Mouse (Mus musculus): ENCODE results near the gene Itpk1.

The Itpk1 gene

DNA sequence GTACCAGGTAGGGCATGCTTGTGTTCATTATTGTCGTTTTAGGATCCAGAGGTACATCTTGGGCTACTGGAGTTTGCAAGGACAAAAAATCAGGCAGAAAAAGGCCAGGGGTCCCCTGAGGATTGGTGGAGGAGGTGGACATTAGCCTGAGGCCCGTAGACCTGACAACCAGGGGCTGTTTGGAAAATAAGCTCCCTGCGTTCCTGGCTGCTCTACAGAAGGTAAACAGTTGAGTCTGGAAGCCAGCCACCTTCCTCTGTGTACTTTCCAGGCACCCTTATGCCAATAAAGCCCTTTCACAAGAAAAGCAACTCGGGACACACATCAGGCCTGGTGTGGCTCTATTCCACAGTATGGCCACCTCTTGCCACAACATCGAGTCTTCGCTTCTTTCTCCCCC is 79.0 kb downstream of the Itpk1 start:
- DNase-seq (ENCODE audit: low spot score in 2 of 2): no peak

DNA sequence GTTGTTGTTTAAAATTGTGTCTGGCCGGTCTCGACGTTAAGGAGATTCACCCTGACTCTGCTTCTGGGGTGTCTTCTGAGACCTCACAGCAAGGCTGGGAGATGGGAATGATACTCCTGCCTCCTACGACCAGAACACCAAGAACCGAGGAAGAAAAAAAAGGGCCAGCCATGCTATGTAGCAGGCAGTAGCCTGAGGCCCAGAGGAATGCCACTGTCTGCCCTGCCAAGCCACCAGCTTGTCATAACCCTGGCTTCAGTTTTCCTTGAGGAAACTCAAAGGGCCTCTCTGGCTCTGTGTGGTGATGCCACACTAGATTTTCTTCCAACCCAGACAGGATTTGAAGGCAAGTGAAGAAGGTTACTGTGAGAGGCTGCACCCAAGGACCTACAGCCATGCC is 79.6 kb downstream of the Itpk1 start:
- no peak for DNase-seq (ENCODE audit: low spot score in 2 of 2)

DNA sequence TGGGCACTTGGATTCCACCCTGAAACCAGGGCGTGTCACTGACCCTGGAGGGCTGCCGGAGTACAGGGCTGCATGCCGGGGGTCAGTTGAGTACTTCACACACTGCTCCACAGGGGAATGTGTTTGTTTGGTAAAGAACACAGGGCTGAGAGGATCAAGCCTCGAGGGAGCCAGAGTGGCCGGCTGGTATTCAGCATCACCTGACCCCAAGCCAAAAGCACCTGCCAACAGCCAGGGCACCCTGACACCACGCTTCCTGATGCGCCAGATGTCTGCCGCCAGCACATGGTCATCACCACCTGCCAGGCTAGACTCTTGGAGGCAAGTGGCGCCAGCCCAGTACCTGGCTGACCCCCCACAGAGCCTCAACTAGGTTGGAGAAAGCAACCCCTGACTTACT is 80.9 kb downstream of the Itpk1 start:
- DNase-seq (ENCODE audit: low spot score in 2 of 2): no peak

DNA sequence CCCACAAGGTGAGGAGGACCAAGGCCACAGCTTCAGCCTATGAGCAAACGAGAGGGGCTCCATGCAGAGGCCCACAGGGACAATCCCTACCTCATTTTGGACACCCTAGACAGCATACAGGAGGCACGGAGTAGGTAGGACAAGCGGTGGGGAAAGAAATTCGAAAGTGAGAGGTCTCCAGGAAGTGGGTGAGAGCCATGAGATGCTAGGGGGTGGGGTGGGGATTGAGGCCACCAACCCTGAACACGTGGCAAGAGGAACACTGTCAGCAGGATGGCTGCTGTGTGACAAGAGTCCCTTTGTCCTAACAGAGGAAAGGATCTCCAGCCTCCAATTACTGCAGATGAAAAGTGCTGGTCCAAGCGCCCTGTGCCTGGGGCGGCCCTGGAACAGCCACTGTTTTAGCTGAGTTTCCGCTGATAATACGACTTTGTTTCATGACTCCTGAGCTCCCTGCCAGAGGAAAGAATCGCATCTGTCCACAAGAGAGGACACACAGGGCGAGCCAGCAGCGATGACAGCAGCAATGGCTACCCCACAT is 82.4 kb downstream of the Itpk1 start:
- DNase-seq (ENCODE audit: low spot score in 2 of 2): no peak

DNA sequence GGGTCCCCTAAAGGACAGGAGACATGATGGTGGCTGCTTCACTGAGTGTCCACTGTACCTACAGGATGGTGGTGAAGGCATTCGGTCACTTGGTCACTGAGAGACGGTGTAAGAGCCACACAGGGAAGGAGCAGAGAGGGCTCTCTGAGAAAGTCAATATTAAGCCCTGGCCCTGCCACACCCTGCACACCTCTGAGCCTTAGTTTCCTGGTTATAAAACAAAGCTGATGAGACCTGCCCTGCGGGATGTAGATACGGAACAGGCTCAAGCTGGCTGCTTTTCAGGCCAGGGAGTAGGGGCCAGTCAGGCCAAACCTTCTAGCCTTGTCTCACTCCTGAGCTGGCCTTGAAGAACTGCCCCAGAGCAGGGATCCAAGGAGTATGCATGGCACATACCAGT is 82.9 kb downstream of the Itpk1 start:
- no peak for DNase-seq (ENCODE audit: low spot score in 2 of 2)

DNA sequence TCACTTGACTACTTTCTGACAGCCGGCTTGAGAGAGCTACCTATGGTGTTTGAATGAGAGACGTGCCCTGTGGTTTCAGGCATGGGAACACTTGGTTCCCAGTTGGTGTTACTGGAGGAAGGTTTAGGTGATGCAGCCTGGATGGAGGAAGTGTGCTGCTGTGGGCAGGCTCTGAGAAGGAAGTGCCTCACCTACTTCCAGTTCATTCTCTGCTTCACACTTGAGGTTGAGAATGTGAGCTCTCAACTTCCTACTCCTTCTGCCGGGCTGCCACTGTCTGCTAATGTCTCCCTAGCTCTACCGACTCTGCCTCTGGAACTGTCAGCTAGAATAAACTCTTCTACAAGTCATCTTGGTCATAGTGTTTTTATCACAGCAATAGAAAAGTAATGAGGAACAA is 83.5 kb downstream of the Itpk1 start:
- no peak for DNase-seq (ENCODE audit: low spot score in 2 of 2)

DNA sequence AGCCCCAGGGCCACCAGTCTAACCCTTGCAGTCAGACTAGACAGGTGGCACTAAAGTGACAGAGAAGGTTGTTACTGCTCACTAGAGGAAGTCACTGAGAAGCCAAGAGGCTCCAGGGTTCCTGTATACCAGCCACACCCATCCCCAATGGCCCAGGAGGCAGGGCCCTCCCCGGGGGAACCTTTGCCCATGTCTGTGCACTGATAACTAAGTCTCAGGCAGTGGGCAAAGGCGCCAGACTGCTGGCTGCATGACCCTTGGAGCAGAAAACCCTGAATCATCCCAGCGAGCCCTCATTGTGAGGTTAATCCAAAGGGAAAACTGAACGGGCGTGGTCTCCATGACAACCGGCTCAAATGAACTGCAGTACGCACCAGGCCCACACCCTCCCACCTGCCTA is 84.8 kb downstream of the Itpk1 start:
- no peak for DNase-seq (ENCODE audit: low spot score in 2 of 2)

DNA sequence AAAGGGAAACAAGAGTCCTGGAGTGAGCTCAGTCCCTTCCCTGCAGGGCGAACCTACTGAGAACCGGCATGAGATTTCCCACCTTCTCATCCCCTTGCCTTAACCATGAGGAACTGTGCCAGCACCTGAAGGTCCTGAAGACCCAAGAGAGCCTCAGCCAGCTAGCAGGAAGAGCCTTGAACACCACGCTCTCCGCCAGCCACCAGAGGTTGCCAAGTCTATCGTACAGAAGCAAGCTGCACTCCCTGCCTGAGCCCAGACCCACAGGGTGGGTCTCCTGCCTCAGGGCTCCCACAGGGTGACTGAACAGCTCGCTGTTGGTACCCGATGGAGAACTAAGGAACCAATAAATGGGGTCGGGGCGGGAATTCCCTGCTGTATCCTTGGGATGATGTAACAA is 86.6 kb downstream of the Itpk1 start:
- DNase-seq (ENCODE audit: low spot score in 2 of 2): no peak

DNA sequence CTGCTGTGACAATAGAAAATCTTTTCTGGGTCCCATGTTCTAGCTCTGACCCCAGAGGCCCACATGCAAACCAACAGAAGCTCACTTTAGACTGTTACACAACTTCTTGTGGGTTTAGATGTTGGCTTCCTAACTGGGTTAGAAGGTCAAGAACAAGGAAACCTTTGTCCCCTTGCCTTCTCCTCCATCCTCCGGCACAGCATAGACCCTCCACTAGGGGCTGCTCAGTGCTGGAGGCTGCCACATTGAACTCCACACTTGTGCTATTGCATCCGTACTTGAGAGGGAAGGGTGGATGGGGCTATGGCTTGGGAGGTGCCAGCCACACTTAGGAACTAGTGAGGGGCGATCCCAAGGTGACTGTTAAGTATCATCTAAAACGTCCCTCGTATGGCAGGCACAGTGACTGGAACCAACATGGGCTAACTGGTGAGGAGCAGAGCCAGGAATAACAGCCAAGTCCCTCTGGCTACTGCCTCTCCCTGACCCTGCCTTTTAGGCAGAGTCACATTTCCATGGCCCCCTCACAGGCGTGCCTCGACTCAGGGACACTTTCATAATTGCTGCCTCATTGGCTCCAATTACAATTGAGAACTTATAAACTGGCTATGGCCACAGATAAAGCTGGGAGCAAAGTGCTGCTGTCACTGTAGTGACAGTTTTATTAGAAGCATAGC is 87.7 kb downstream of the Itpk1 start:
- DNase-seq (ENCODE audit: low spot score in 2 of 2): no peak

DNA sequence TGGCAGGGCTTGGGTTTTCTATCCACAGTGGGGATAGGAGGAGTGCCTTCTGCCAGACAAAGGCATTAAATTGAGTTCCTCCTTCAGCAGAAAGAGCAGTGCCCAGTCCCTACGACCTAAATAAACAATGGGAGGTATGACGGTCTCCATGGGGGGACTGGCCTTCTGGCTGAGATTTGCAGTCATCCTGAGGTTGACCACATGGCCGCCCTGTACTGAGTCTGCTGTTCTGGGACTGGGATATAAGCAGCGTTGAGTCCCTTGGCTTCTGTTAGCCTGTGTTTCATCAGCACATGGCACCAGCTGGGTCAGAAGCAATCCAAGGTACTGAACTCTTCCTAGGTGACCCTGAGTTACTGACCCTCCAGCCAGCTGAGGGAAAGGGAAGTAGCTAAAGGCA is 88.5 kb downstream of the Itpk1 start:
- DNase-seq (ENCODE audit: low spot score in 2 of 2): no peak

DNA sequence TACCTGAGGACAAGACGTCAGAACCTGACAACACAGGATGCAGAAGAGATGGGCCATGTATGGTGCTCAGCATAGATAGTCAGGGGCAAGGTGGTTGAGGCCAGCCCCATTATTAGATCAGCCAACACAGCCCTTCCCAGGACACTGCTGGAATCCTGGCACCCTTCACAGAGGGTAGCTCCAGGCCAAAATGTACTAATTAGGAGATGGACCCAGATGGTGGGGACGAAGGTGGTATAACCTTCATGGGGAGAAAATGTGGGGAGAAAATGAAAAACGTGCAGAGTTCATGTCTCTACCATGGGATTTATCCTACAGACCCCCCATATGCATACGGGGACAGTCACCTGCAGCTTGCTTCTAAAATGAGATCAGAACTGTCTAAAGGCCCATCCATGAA is 91.3 kb downstream of the Itpk1 start:
- no peak for DNase-seq (ENCODE audit: low spot score in 2 of 2)

DNA sequence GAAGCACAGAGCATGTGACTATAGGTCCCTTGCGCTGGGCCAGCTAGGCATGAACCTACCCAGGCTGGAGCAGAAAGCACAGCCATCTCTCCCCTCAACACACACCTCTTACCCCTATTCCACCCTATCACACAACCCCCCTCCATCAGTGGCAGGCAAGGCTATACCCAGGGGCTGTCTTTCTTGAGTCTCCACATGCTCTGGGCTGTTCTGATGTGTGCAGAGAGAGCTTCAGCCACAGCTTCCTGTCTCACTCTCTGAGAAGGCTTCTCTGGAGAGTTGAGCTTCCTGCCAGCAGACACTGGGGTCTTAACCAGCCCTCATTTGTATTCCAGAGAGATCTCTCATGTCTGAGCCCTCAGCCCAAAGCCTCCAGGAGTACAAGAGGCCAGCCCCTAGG is 92.3 kb downstream of the Itpk1 start:
- DNase-seq (ENCODE audit: low spot score in 2 of 2): no peak

DNA sequence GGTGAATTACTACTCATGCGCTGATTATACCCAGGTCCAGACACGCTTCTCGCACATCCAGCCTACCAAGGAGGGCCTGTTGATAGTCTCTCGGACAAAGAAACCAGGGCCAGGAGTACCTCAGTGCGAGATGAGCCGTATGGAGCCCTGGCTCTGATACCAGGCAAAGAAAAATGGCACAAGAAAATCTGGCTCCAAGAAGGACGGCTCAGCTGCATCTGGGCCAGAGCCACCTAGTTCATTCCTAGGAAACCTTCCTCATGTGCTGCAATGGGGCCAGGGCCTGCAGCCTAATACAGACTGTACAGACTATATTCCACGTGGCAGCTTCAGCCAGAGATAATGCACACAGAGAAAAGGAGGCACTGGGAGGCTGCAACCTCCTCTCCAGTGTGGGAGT is 93.8 kb downstream of the Itpk1 start:
- no peak for DNase-seq (ENCODE audit: low spot score in 2 of 2)

DNA sequence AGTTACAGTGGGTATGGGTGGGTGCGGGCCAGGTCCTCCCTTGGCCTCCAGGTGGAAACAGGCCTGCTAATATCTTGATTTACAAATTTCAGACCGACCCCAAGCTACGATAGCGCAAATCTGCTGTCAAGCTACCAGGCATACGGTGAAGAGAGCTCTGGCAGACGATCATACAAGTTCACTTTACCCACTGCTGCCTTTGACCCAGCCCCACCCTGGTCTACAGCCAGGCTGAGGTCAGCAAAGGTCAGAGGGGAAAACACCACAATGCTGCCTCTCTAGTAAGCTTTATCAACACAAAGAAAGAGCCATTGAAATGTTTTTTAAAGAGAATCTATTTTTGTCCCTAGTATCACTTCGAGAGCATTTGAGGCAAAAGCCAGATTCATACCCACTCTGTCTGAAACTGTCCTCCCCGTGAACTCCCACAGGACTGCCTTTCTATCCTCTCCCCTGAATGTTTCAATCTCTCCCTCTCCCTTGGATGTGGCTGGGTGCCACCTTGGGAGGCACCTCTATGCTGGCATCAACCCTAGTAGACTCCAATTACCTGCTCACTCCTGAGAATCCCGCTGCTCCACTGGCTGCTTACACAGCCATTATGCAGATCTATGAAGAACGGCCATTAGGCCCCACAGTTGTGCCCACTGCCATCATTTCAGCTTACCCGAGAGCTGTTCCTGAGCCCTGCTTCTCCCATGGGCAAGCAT is 96.8 kb downstream of the Itpk1 start:
- DNase-seq (ENCODE audit: low spot score in 2 of 2): no peak

DNA sequence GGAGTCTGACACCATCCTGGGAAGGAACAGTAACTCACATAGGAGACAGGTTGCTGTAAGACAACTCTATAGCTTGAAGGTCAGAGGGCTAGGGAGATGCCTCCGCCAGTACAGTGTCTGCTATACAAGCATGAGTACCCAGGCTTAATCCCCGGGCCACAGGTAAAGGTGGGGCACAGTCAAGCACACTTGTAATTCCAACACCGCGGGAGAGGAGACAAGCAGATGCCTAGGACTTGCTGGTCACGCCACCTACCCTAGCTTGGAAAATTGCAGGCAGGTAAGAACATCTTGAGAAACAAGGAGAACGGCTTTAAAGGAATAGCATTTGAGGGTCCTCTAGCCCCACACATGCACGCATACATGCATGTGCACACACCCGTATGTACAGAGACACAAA is 97.7 kb downstream of the Itpk1 start:
- DNase-seq (ENCODE audit: low spot score in 2 of 2): no peak

DNA sequence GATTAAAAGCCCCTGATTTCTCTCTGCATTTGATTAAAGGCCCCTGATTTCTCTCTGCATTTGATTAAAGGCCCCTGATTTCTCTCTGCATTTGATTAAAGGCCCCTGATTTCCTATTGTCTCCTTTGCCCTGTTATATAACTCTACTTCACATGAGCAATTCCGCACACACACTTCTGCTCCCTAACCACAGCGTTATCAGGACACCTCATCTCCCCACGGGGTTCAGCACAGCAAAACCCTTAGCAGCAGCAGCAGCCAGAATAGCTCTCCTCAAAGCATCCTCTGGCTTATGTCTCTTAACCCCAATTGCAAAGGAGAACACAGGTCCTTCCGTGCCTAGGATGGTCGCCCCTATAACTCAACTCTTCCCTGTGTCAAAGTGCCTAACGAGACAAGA is 99.1 kb downstream of the Itpk1 start:
- no peak for DNase-seq (ENCODE audit: low spot score in 2 of 2)

DNA sequence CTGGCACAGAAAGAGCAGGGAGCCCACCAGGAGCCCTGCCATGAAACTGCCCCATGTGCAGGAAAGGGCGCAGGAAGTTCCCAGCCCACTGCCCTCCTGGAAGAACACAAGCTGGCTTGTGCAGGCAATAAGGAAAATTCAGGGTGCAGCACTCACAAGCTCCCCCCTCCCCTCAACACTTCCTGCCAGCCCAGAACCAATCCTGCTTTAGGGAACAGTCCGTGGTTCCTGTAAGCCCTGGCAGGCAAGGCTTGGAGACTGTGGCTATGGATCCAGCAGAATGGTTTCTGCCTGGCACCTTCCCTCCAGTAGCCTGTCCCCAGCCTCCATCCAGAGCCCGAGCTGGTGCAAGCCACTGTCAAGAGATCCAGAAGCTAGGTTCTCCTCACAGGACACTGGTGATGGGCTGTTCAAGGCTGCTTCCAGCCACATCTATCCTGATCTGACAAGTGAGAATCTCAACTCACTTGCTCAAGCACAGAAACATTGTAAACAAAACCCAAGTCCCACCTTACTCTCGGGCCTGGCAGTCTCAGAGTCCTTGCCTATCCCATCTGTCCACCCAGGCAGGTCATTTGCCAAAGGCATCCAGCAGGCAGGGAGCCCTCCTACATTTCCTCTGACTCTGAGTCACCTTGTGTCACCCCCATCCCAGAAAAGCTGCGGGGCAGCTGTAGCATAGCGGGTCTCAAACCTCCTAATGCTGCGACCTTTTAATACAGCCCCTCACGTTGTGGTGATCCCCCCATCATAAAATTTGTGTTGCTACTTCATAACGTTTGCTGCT is 102.3 kb downstream of the Itpk1 start:
- no peak for DNase-seq (ENCODE audit: low spot score in 2 of 2)

DNA sequence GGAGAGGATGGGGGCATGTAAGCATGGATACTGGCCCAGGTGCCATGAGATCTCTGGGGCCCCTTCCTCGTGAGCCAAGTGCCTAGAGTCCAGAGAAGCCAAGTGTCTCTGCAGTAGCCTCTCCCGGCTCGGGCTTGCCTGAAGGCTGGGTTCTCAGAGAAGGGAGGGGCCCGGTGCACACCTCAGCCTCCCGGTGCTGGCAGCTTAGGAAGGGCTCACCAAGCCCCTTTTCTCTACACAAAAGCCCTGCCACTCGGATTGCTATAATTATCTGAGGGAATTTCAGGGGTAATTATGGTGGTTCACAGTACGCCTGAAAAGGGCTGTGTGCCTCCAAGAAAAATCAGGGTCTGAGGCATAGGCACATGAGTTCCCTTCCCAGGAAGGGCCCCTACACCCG is 102.9 kb downstream of the Itpk1 start:
- DNase-seq (ENCODE audit: low spot score in 2 of 2): no peak

DNA sequence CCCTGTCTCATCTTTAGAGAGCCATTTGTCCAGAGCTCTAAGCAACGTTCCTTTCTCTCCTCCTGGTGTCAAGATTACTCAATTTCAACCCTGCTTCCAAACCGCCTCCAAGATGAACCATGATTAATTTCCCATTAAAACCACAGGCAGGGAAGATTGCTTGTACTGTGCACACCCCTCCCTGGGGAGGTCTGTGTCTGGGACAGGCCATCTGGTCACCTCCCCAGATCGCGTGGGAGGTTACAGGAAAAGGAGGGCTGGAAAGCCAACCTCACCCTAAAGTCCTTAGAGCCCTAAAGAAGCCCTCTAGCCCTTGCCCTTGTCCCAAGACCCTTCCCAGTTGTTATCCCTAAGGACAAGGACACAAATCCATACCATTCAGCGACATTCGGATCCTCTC is 104.4 kb downstream of the Itpk1 start:
- no peak for DNase-seq (ENCODE audit: low spot score in 2 of 2)

DNA sequence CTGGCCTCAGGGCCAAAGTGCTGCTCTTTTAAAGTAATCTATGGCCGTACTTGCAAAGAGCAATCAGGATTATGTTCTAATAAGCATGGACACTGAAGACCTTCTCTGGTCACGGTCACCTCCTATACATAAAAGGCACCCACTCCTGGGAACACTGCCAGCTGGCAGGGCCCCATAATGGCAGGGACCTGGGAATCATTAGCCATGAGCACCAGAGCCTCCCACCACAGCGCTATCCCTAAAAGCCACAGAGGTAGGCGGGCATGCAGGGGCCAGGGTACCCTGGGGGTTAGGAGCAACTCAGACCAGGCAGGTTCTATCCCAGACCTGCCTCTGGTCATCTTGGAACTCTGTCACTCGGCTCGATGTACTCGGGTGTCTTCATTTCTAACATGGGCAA is 104.9 kb downstream of the Itpk1 start:
- DNase-seq (ENCODE audit: low spot score in 2 of 2): no peak

DNA sequence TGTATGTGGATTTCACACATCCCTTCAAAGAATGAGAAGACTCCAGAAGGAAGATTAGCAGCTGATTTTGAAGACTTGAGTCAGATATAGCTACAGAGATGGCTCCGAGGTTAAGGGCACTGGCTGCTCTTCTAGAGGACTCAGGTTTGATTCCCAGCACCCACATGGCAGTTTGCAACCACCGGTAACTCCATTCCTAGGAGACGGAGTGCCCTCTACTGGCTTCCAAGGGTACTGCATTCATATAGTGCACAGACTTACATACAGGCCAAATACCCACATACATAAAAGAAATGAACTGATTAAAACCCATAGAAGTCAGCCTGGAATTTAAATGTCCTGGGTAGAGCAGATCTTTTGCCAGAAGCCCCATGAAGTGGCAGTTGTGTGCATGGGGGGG is 106.2 kb downstream of the Itpk1 start:
- DNase-seq (ENCODE audit: low spot score in 2 of 2): no peak

DNA sequence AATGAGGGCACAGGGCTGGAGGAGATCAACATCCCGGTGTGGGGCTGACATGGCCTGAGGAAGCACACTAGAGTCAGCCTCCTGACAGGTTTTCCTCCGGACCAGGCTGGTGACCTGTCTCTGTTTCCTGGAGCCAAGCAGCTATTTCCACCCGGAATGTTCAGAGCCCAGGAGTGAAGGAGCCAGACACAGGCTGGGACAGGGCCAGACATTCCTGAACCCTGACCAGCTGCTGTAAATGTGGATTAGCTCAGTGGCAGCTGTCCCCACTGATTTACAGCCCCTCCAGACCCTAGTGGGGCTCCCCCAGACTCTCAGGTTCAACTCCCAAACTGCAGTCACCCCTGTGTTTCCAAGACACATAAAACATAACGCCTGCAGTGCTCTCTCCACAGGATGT is 107.3 kb downstream of the Itpk1 start:
- no peak for DNase-seq (ENCODE audit: low spot score in 2 of 2)

DNA sequence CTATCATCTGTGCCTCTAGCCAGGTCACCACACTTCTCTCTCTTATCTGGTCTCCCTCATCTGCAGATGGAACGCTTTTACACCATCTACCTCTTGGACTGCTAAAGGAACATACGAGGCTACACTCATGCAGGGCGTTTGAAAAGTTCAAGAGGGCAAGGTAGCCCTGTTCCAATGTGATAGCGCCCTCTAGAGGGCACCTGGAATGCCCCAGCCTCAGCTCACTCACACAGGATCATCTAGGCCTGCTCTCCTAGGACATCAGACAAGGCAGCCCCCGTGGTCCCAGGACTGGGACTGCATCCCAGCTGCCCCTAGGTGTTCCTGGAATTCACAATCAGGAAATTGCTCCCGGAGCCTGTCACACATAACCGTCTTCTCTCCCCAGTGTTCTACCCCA is 108.3 kb downstream of the Itpk1 start:
- no peak for DNase-seq (ENCODE audit: low spot score in 2 of 2)
